Mouse (Mus musculus) limb, embryonic 11.5 days (tissue): ENCODE results near the gene B3galt4. TPM values are rescaled to one million over a fixed set of nuclear protein-coding genes. Genes with fewer than 3 reads are reported as not detected.
A peak's percentile ranks its signal among the peaks of the same experiment; 100 is the strongest.
"Not testable (repeated sequence)": the region's sequence is repeated elsewhere in the genome, so short reads cannot be mapped to it uniquely, and the experiment has no call there.

Experiments
- ATAC-seq: fragments of 200-750 bp; cut with Nextera tagmentation; 2 replicates; pipeline ENCODE4 v1.8.0; 2017; ENCODE audit warnings: low read depth; ENCODE audit not compliant: insufficient number of reproducible peaks, low FRiP score, low TSS enrichment
- DNase-seq: peaks from one replicate; pipeline ENCODE4 v3.0.0-alpha.2; 2015; ENCODE audit warnings: low spot score
- H3K27ac ChIP-seq: fragments of 300-500 bp; sonication (generic); replicated peaks from 2 replicates; pipeline ENCODE4 v1.5.1; 2014; ENCODE audit warnings: low read depth, mild to moderate bottlenecking, low read length
- H3K27me3 ChIP-seq: fragments of 300-500 bp; sonication (generic); 2 replicates; pipeline ENCODE4 v1.6.1; 2014; ENCODE audit warnings: mild to moderate bottlenecking, low read length, mixed read lengths; ENCODE audit not compliant: control insufficient read depth, insufficient read depth
- H3K36me3 ChIP-seq: fragments of 300-500 bp; sonication (generic); 2 replicates; pipeline ENCODE4 v1.6.1; 2014; ENCODE audit warnings: mild to moderate bottlenecking, low read length, moderate library complexity, mixed read lengths; ENCODE audit not compliant: control insufficient read depth, insufficient read depth
- H3K4me1 ChIP-seq: fragments of 300-500 bp; sonication (generic); 2 replicates; pipeline ENCODE4 v1.6.1; 2014; ENCODE audit warnings: low read length, mixed read lengths; ENCODE audit not compliant: control insufficient read depth, insufficient read depth
- H3K4me2 ChIP-seq: fragments of 300-500 bp; sonication (generic); 2 replicates; pipeline ENCODE4 v1.6.1; 2014; ENCODE audit warnings: low read depth, mild to moderate bottlenecking, moderate library complexity; ENCODE audit not compliant: severe bottlenecking
- H3K4me3 ChIP-seq: fragments of 300-500 bp; sonication (generic); 2 replicates; pipeline ENCODE4 v1.5.1; 2014; ENCODE audit warnings: low read depth, low read length
- H3K9ac ChIP-seq: fragments of 300-500 bp; sonication (generic); 2 replicates; pipeline ENCODE4 v1.6.1; 2014; ENCODE audit warnings: mild to moderate bottlenecking, low read length
- H3K9me3 ChIP-seq: fragments of 300-500 bp; sonication (generic); 2 replicates; pipeline ENCODE4 v1.6.1; 2016; ENCODE audit warnings: low read length; ENCODE audit not compliant: control insufficient read depth
- WGBS: fragments of 180-500 bp; shearing (Covaris S2); extraction: QIAGEN DNeasy Blood & Tissue Kit; methylation state at CpG from one replicate; pipeline ENCODE4 v1.1.7; 2014; 5-methylcytosine and 5-hydroxymethylcytosine counted together
- polyA plus RNA-seq: library from polyadenylated mRNA; unstranded; fragments of >200 nt; fragmentation: Nextera tagmentation; extraction: Ambion mirVana; gene quantifications from 2 replicates; pipeline ENCODE4 v1.2.1, GENCODE M21; 2014

B3galt4 gene
- polyA plus RNA-seq, 1 experiment from 2014 or later: 2.6 TPM

GRCm38 (mm10) chr17:33991788-33992664 lies 40.7 kb upstream of the B3galt4 start:
- 35% methylated on average over 10 of the region's 10 CpGs for WGBS
- Histone ChIP-seq H3K4me3 (no peak overlapping the region), H3K9me3 (no peaks in the 10 kb centered on the region), H3K9ac (no peak overlapping the region), H3K4me2 (no peak overlapping the region), H3K4me1 (no peaks in the 10 kb centered on the region), H3K27me3 (no peaks in the 10 kb centered on the region), H3K36me3 (no peaks in the 10 kb centered on the region), H3K27ac (no peak overlapping the region)
- DNase-seq (peak; percentile 79), ATAC-seq (no peak)

- H3K9me3 ChIP-seq, H3K4me3 ChIP-seq, H3K9ac ChIP-seq, H3K36me3 ChIP-seq, ATAC-seq, H3K27ac ChIP-seq, H3K4me1 ChIP-seq: not testable (repeated sequence)
- peak; percentile 79 for DNase-seq
- 14% methylated on average over 8 of the region's 8 CpGs for WGBS
- H3K4me2 ChIP-seq: peak overlapping the region; percentile 49; the same call in 1 of the 2 replicates
- H3K27me3 ChIP-seq: peaks cover 25% of the 10 kb centered on the region
These were observed 30.8 kb upstream of the B3galt4 start for GRCm38 (mm10) chr17:33982136-33982535.

DNA sequence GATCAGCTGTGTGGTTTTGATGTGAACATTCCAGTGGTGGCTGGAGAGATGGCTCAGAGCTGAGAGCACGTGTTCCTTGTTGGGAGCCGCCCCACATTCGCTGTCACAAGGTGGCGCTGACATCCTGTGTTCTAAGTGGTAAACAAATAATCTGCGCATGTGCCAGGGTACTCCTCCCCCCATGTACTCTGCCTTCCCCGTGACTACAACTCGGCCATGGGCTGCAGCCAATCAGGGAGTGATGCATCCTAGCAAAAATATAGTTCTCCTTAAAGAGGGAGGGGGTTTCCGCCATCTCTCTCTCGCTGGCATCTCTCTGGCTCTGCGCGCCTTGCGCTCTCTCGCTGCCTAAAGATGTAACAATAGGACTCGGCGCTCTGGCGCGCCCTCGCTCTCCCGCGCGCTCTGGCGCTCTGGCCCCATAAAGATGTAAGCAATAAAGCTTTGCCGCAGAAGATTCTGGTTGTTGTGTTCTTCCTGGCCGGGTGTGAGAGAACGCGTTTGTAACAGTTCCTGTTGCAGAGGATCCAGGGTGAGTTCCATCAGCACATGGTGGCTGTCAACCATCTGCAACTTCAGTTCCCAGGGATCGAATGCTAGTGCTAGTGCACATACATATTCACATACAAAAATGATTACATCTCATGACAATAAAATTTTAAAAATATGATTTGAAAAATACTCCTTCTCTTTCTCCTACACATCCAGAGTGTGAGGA lies 30.1 kb upstream of the B3galt4 start:
- ATAC-seq (peak; percentile 92), DNase-seq (peak; percentile 96)
- H3K27me3 ChIP-seq: peaks cover 29% of the 10 kb centered on the region
- peak overlapping the region; percentile 61 for H3K9ac ChIP-seq
- not testable (repeated sequence) for H3K4me1 ChIP-seq, H3K36me3 ChIP-seq, H3K9me3 ChIP-seq
- H3K4me2 ChIP-seq: peak overlapping the region; percentile 49
- H3K4me3 ChIP-seq: peak overlapping the region; percentile 43
- 1% methylated on average over 27 of the region's 27 CpGs for WGBS
- peak overlapping the region; percentile 59; the same call in 1 of the 2 replicates for H3K27ac ChIP-seq

DNA sequence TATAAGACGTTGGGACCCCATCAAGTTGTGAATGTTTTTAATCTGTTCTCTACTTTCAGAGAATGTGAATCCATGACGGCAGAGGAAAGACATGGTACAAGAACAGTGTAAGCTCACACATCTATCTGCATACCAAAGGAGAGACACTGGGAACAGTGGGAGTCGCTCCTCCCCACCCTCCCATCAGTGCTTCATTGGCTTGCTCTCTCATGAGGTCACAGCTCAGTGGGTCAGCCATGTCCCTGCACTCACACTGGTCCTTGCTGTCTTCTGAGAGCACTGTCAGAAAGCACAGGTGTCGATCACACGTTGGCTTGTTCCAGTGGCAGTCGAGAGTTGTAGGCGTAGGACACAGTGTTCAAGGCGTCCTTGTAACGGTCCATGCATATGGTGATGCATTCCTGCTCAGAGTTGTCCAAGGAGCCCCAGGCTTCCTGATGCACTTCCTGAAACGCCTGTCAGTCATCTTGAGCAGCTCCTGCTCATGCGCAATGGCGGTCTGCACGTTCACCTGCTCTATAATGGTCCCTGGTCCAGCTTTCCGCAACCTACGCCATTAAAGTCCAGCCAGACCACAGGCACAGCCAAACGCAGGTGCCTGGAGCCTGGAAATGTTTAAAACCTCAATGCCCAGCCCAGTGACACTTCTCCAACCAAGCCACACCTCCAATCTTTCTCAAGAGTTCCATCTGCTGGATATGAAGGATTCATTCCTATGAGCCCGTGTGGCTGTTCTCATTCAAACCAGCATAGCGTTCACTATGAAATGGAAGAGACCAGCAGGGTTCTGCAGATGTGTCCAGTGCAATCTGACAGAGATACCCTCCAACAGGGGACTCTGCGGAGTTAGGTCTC lies 29.1 kb upstream of the B3galt4 start:
- Histone ChIP-seq H3K4me2 (no peak overlapping the region), H3K4me1 (peaks cover 8% of the 10 kb centered on the region; the same call in 1 of the 2 replicates), H3K27ac (no peak overlapping the region), H3K36me3 (no peaks in the 10 kb centered on the region), H3K9ac (no peak overlapping the region; the same call in 1 of the 2 replicates), H3K4me3 (no peak overlapping the region), H3K9me3 (no peaks in the 10 kb centered on the region), H3K27me3 (peaks cover 30% of the 10 kb centered on the region)
- DNase-seq (no peak), ATAC-seq (no peak)
- 77% methylated on average over 19 of the region's 19 CpGs for WGBS

- H3K27me3 ChIP-seq: peaks cover 30% of the 10 kb centered on the region
- H3K4me2 ChIP-seq: no peak overlapping the region
- no peak overlapping the region for H3K4me3 ChIP-seq
- WGBS: 79% methylated on average over 6 of the region's 6 CpGs
- H3K9me3 ChIP-seq: no peaks in the 10 kb centered on the region
- H3K4me1 ChIP-seq: peaks cover 8% of the 10 kb centered on the region; the same call in 1 of the 2 replicates
- no peaks in the 10 kb centered on the region for H3K36me3 ChIP-seq
- no peak overlapping the region for H3K9ac ChIP-seq
- H3K27ac ChIP-seq: no peak overlapping the region
- DNase-seq (no peak), ATAC-seq (no peak)
These were observed 28.3 kb upstream of the B3galt4 start for GRCm38 (mm10) chr17:33979512-33980050.

DNA sequence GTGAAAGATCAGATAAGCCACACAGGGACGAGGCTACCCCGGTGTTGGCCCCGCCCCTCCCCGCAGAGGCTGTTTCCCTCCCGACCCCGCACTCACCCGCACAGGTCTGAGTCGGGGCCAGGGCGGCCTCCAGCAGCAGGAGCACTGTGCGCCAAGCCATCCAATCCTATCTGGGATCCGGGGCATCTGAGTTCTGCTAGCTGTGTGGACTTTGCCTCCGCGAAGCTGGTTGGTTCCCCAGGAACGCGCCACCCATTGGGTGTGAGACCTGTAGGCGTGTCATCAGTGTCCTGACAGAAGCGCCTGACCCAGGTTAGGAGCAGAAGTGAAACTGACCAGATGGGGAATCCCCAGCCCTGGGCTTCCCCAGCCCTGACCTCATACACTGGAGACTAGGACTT lies 27.3 kb upstream of the B3galt4 start:
- Histone ChIP-seq H3K9ac (peak overlapping the region; percentile 49), H3K27me3 (peaks cover 30% of the 10 kb centered on the region), H3K4me1 (peaks cover 8% of the 10 kb centered on the region; the same call in 1 of the 2 replicates), H3K4me3 (peak overlapping the region; percentile 26), H3K36me3 (no peaks in the 10 kb centered on the region), H3K9me3 (no peaks in the 10 kb centered on the region), H3K27ac (no peak overlapping the region), H3K4me2 (peak overlapping the region; percentile 54)
- ATAC-seq: no peak
- 2% methylated on average over 17 of the region's 17 CpGs for WGBS
- peak; percentile 40 for DNase-seq

DNA sequence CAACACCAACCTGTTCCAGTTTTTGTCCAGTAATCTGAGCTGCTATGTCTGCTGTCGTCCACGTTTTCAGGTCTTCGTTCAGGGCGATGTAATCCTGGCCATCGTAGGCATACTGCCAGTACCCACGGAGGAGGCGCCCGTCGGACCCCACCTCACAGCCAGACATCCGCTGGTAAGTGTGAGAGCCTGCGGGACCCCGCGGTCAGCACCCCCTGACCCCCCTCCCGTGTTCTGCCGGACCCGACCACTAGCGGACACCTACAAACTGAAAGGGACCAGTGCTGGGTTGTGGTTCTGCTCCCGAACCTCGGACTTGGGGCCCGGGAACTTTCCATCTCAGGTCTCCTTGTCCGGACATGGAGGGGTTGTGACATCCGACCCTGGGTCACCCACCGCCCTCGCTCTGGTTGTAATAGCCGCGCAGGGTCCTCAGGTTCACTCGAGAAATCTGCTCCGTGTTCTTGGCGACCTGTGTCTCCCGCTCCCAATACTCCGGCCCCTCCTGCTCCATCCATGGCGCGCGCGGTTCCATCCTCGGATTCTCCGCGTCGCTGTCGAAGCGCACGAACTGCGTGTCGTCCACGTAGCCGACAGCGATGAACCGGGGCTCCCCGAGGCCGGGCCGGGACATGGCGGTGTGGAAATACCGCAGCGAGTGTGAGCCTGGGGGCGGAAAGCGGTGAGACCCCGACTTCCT lies 26.7 kb upstream of the B3galt4 start:
- 2% methylated on average over 57 of the region's 57 CpGs for WGBS
- no peak for ATAC-seq
- no peaks in the 10 kb centered on the region for H3K36me3 ChIP-seq

More for the DNA sequence above, 26.7 kb upstream of the B3galt4 start:
- peak overlapping the region; percentile 54 for H3K4me2 ChIP-seq
- DNase-seq: no peak
- H3K4me1 ChIP-seq: peaks cover 8% of the 10 kb centered on the region; the same call in 1 of the 2 replicates
- peaks cover 30% of the 10 kb centered on the region for H3K27me3 ChIP-seq
- peak overlapping the region; percentile 49 for H3K9ac ChIP-seq
- H3K27ac ChIP-seq: no peak overlapping the region
- peak overlapping the region; percentile 26 for H3K4me3 ChIP-seq
- no peaks in the 10 kb centered on the region for H3K9me3 ChIP-seq
